Mouse (Mus musculus) liver, embryonic 14.5 days (tissue): ENCODE data around the gene Filip1l.

Source experiments
- CTCF ChIP-seq: IDR thresholded peaks from 2 replicates; pipeline ENCODE4 v1.5.1; 2016; ENCODE audit warnings: antibody characterized with exemption, low read depth, control low read depth
- EP300 ChIP-seq: IDR thresholded peaks from 2 replicates; pipeline ENCODE4 v1.6.1; 2016; ENCODE audit warnings: antibody characterized with exemption, low read depth

DNA sequence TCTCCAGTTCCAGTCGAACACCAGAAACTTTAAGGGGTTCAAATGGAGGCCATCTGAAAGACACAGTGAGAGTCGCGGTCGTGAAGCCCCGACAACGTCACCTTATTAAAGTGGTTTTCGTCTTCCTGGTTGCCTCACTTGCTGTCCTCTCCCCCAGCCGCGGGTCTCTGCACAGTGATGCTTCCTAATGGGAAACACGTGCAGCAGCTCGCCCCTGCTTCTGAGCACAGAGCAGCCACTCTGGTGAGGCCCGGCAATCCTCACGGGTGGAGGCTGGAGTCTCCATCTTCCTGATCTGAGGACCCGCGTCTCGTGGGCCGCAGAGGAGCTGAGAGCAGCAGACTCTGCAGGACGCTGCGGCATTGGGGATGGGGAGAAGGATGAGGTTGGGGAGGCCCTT, 49.2 kb upstream of the Filip1l start:
- TF ChIP-seq CTCF (no peak), EP300 (no peak)
